Mouse (Mus musculus): ENCODE results near the gene Camsap1.

Gene Camsap1

GRCm38 (mm10) chr2:25977587-25978239 lies 5.4 kb downstream of the Camsap1 start:
- no peak for DNase-seq

DNA sequence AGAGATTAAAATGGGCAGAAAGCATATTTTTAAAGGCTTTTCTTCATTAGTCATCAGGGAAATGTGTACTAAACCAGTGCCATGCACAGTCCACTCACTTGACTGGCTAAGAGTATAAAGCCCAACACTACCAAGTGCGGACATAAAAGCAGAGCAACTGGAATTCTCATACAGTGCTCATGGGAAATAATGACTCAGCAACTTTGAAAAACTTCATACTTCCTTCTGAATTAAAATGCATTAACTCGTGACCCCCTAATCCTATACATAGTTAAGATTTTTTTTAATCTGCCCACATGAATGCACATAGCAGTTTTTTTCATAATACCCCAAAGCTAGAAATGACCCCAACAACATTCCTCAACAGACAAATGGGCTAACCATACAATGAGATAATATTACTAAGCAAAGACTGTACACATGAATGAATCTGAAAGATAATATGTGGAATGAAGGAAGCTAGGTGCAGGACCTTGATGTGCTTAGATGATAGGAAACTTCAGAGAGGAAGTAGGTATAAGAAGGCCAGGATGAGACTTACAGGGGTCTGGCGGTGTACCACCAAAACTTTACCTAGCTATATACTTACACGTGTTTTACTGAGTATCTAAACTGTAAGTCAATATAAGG lies 7.8 kb downstream of the Camsap1 start:
- no peak for DNase-seq

DNA sequence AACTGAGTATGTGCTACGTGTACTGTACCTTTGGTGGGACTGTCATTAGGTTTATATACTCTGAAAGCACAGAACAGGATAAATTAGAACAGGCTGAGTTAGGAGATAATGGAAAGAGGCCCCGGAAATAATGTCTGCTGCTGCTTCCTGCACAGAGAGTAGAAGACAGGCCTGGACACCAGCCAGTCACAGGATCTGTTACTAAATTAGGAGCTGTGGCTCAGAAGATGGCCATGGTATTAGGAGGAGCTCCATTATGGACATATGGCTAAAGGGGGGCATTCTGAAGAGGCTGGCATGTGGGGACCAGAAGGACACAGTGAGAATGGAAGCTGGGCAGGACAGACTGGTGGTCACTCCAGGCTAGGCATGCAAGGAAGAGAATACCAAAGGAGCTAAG lies 12.7 kb downstream of the Camsap1 start:
- no peak for DNase-seq

GRCm38 (mm10) chr2:25969319-25969718 lies 13.8 kb downstream of the Camsap1 start:
- DNase-seq, result no peak

GRCm38 (mm10) chr2:25949291-25949690 lies 33.8 kb downstream of the Camsap1 start:
- DNase-seq, result no peak

- DNase-seq, result peak in 1 of 2 experiments; percentile 28
Observed at GRCm38 (mm10) chr2:25947950-25948349, 35.1 kb downstream of the Camsap1 start.

DNA sequence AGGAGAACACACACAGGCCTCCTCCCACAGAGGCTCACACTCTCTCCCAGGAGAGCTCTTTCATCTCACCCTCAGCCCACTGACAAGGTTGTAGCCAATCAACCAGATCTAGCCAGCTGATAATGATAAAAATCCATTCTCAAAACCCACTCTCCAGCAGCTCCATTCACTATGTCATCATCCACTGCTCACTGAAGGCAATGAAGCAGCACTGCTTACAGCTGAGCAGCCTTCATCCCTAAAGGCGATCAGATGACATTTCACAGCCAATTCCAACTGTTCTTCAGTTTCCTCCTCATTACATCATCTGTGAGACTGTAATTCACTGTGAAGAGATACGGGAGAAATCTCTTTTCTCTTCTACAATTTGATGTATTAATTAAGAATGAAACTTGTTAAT lies 39.3 kb downstream of the Camsap1 start:
- no peak for DNase-seq

- DNase-seq, result no peak
Observed at GRCm38 (mm10) chr2:25940503-25940902, 42.6 kb downstream of the Camsap1 start.

GRCm38 (mm10) chr2:25931249-25931859 lies 51.7 kb downstream of the Camsap1 start:
- DNase-seq, result peak in 1 of 2 experiments; percentile 33

DNA sequence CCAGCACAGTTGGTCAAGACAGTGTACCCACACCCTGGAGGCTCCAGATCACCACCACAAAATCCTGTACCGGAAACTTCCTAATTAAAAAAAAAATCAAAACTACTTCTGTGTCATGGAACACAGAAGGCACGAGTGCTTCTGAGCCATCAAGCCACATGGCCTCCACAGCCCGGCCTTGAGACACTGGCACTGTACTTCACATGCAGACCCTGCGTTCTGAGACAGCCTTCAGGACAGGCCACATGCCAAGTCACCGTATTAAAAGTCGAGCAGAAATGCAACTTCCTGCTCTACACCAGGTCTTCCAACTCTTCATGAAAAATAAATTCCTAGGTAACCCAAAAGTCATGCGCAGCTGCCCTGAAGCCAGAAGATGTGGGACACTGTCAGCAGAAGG lies 55.3 kb downstream of the Camsap1 start:
- no peak for DNase-seq

GRCm38 (mm10) chr2:25924934-25925333 lies 58.1 kb downstream of the Camsap1 start:
- no peak for DNase-seq

- no peak for DNase-seq
Observed at GRCm38 (mm10) chr2:25923799-25924198, 59.3 kb downstream of the Camsap1 start.

DNA sequence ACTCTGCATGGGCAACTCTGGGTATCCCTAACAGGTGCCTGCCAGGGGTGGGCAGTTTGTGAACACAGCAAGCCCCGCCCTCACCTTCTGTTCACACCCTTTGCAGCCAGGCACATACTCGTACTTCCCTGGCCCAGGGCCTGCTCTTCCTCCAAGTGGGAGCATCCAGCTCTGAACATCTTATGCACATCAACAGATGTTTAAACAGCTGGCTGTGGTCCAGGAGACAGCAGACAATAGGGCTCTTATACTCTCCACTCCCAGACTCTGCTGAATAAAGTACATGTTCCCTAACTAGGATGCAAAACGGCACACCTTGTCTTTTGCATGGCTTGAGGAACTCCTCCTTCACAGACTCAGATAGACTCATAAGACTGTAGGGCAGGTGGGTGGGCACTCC lies 63.1 kb downstream of the Camsap1 start:
- DNase-seq, result no peak

DNA sequence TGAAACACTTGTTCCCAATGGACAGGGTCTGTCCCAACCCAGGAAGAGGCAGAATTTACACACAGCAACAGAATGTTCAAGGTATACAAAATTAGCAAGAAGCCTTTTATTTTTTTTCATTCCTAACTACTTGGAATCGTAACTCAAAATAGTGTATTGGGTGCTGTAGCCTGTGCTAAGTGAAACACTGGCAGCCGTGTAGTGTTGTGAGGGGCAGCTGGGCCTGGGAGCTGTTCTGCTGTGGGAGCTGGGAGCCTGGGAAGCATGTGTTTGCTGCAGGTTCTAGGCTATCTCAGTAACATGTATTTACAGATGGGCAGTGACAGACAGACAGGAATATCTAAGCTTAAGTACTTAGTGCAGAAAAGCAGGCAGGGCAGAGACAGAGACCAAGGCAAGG lies 64.7 kb downstream of the Camsap1 start:
- DNase-seq, result no peak

GRCm38 (mm10) chr2:25914821-25915220 lies 68.3 kb downstream of the Camsap1 start:
- DNase-seq, result no peak

GRCm38 (mm10) chr2:25914201-25914600 lies 68.9 kb downstream of the Camsap1 start:
- DNase-seq, result no peak

- peak in 1 of 2 experiments; percentile 17 for DNase-seq
Observed at GRCm38 (mm10) chr2:25913247-25913646, 69.8 kb downstream of the Camsap1 start.

DNA sequence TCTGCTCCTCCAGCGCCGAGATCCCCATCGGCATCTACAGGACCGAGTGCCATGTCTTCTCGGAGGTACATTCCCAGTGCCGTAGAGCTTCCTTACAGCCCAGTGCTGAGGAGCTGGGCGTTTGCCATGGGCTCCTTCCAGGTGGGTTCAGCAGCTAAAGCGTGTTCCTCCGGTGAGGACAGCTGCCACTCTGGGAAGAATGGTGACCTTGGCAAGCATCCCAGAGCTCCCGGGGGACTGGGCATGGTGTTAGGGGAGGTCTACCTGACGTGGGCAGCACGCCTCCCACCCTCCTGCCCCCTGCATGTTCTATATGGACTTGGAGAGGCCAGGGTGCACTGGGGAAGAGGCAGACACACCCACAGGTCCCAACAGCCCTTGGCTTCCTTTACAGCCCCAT lies 73.2 kb downstream of the Camsap1 start:
- no peak for DNase-seq

- no peak for DNase-seq
Observed at GRCm38 (mm10) chr2:25898970-25899369, 84.1 kb downstream of the Camsap1 start.

DNA sequence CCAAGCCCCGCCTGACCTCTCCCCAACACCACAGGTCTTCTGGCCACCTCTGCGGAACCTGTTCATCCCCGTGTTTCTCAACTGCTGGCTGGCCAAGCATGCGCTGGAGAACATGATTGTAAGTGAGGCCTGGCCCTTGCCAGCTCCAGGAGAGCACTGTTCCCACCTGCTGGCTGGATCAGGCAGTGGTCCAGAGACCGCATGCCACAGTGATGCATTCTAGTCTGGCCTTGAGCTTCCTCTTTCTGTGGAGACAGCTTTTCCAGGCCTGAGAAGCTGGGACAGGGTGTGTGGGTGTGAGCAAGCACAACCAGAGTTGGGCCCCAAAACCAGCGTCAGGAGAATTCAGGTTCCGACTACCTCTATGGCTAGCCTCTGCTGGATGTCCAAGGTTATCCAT lies 90.6 kb downstream of the Camsap1 start:
- no peak for DNase-seq

DNA sequence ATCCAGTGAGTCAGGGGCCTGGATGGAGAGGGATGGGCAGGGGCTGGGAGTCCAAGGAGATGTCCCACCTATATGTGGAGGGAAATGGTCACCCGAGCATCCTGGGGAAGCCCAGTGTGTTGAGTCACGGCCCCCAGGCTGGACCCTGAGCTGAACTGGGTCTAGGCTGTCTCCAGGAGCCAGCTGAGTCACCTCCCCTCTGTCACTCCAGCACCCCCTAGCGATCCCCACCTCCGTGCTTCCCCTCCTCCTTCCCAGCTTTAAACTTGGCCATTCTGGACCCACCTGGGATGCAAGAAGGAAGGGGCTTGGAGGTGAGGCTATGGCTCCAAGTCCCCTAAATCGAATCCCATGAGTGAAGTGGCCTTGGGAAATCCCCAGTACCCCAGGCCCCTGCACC lies 94.9 kb downstream of the Camsap1 start:
- no peak for DNase-seq

- DNase-seq, result no peak
Observed at GRCm38 (mm10) chr2:25887226-25887625, 95.9 kb downstream of the Camsap1 start.

- no peak for DNase-seq
Observed at GRCm38 (mm10) chr2:25884756-25885155, 98.3 kb downstream of the Camsap1 start.

DNA sequence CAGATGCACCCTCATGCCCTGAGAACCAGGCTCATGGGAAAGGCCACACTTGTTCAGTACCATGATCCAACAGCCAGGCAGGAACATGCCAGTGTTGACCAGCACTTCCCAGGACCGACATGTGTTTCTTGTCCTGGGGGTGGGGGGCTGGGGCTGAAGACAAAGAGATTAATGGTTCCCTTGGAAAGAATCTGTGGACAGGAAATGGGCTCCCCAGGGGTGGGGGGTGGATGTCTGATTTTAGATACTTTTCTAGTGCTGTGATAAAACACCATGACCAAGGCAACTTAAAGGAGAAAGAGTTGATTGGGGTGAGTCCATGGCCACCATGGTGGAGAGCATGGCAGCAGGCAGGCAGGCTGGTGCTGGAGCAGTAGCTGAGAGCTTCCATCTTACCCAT lies 100.8 kb downstream of the Camsap1 start:
- DNase-seq, result no peak

All from kidney, adult 8-10 months (tissue).